Mouse (Mus musculus) brain, embryonic 18.5 days (tissue): Measurements from ENCODE around the gene Lsm14a.

Experiments
- DNase-seq: peaks from one replicate; pipeline ENCODE4 v3.0.0-alpha.2; 2012; ENCODE audit warnings: low read depth, low spot score

The Lsm14a gene

GRCm38 (mm10) chr7:34393215-34393614 lies at the start of gene Lsm14a:
TSS of gene Lsm14a (minus strand) at chr7:34393315.
- no peak for DNase-seq

GRCm38 (mm10) chr7:34438903-34439302 lies 45.8 kb upstream of the Lsm14a start:
- DNase-seq = no peak

- DNase-seq = no peak
Observed at GRCm38 (mm10) chr7:34433597-34433996, 40.5 kb upstream of the Lsm14a start.

- no peak for DNase-seq
Observed at GRCm38 (mm10) chr7:34421201-34421600, 28.1 kb upstream of the Lsm14a start.

- peak; percentile 28 for DNase-seq
Observed at GRCm38 (mm10) chr7:34407492-34407891, 14.4 kb upstream of the Lsm14a start.

GRCm38 (mm10) chr7:34403876-34404275 lies 10.8 kb upstream of the Lsm14a start:
- no peak for DNase-seq

- no peak for DNase-seq
Observed at GRCm38 (mm10) chr7:34400070-34400469, 7.0 kb upstream of the Lsm14a start.

GRCm38 (mm10) chr7:34398831-34399230 lies 5.7 kb upstream of the Lsm14a start:
- no peak for DNase-seq

- no peak for DNase-seq
Observed at GRCm38 (mm10) chr7:34396791-34397190, 3.7 kb upstream of the Lsm14a start.

- DNase-seq = no peak
Observed at GRCm38 (mm10) chr7:34395761-34396160, 2.6 kb upstream of the Lsm14a start.

GRCm38 (mm10) chr7:34394636-34395035 lies 1.5 kb upstream of the Lsm14a start:
- no peak for DNase-seq

- peak; percentile 45 for DNase-seq
Observed at GRCm38 (mm10) chr7:34394091-34394490, 976 bp upstream of the Lsm14a start.

GRCm38 (mm10) chr7:34392335-34392734 lies 780 bp downstream of the Lsm14a start:
- no peak for DNase-seq

GRCm38 (mm10) chr7:34391711-34392110 lies 1.4 kb downstream of the Lsm14a start:
- no peak for DNase-seq

- no peak for DNase-seq
Observed at GRCm38 (mm10) chr7:34390834-34391155, 2.3 kb downstream of the Lsm14a start.

GRCm38 (mm10) chr7:34390111-34390833 lies 2.8 kb downstream of the Lsm14a start:
- no peak for DNase-seq

GRCm38 (mm10) chr7:34389277-34390085 lies 3.6 kb downstream of the Lsm14a start:
- peak; percentile 75 for DNase-seq

- DNase-seq = peak; percentile 12
Observed at GRCm38 (mm10) chr7:34388445-34389276, 4.5 kb downstream of the Lsm14a start.

GRCm38 (mm10) chr7:34387784-34388444 lies 5.2 kb downstream of the Lsm14a start:
- no peak for DNase-seq

GRCm38 (mm10) chr7:34382803-34383202 lies 10.3 kb downstream of the Lsm14a start:
- no peak for DNase-seq

GRCm38 (mm10) chr7:34381733-34382132 lies 11.4 kb downstream of the Lsm14a start:
- DNase-seq = no peak

GRCm38 (mm10) chr7:34380311-34380710 lies 12.8 kb downstream of the Lsm14a start:
- no peak for DNase-seq
